In genomic region chr15:89623626-89623959, GRCm38 (mm10) we compare ENCODE assay signal across 8 mouse cellular contexts. TPM values are rescaled to one million over a fixed set of nuclear protein-coding genes. Genes with fewer than 3 reads are reported as not detected.
DNase-seq lines count a peak whose midpoint lies in the region; ATAC-seq lines count a peak whose summit lies in the region.

No protein-coding gene starts in this region.

- no peak overlapping the region for H3K4me3 ChIP-seq in forebrain, embryonic 10.5 days

- DNase-seq in gastrocnemius, adult 18-20 months (ENCODE audit: low spot score): peak; percentile 40
- DNase-seq in gastrocnemius, postnatal 25 days: no peak
- peak; percentile 5 for DNase-seq in c-Kit-negative CD71-positive TER-119-positive erythroid progenitor cells, embryonic 14.5 days (ENCODE audit: low read depth, low spot score)
- peak; percentile 74 for DNase-seq in forebrain, embryonic 10.5 days (ENCODE audit: extremely low spot score, low spot score)
- peak; percentile 48 to 84 for DNase-seq in layer of hippocampus, adult 8-10 months (ENCODE audit: low spot score in 2 of 2)
- peak; percentile 74 for DNase-seq in lung, postnatal 10 days
- peak; percentile 74 for DNase-seq in right cerebral cortex, adult 18-20 months

- no peaks in the 10 kb centered on the region for H3K9me3 ChIP-seq in forebrain, embryonic 10.5 days

- ATAC-seq in hematopoietic stem cell, adult 5-6 weeks (replicated peaks in 1 of 2; ENCODE audit: insufficient read depth in 1 of 2, low FRiP score in 2 of 2, low TSS enrichment in 1 of 2, low read depth in 1 of 2, poor library complexity in 2 of 2, severe bottlenecking in 2 of 2): peak; percentile 75 to 82

- no peaks in the 10 kb centered on the region for H3K27me3 ChIP-seq in forebrain, embryonic 10.5 days (ENCODE audit: poor library complexity, severe bottlenecking)

- no peak overlapping the region for H3K27ac ChIP-seq in forebrain, embryonic 10.5 days

- no peaks in the 10 kb centered on the region for H3K36me3 ChIP-seq in forebrain, embryonic 10.5 days (replicated peaks)

- no peaks in the 10 kb centered on the region for H3K4me1 ChIP-seq in forebrain, embryonic 10.5 days

- 23% methylated on average over 6 of the region's 6 CpGs for WGBS in forebrain, embryonic 10.5 days

RNA-seq across cellular contexts. Expression of gene Rabl2, which starts 31.9 kb away (rescaled TPM):
- 1 to 10 TPM; 2.1 to 2.4 TPM for total RNA-seq in gastrocnemius, adult 18-20 months (2021)
- 1 to 10 TPM; 1.8 to 1.9 TPM for total RNA-seq in gastrocnemius, postnatal 25 days (2021)
- 73.0 and 78.6 TPM in 2 replicates for polyA plus RNA-seq in forebrain, embryonic 10.5 days (2016; fragmentation: Nextera tagmentation; extraction: Ambion mirVana)
- 13.0 TPM in 2 replicates for total RNA-seq in hematopoietic stem cell, adult 5-6 weeks (2017)
- total RNA-seq in layer of hippocampus, adult 8-10 months (2022): 10 to 100 TPM; 27.2 to 41.2 (median 32.7) TPM

RNA-seq across cellular contexts. Expression of gene Acr, which starts 55.5 kb away (rescaled TPM):
- not detected for total RNA-seq in gastrocnemius, adult 18-20 months (2021)
- total RNA-seq in gastrocnemius, postnatal 25 days (2021): under 1 TPM; 0.27 to 0.36 TPM
- polyA plus RNA-seq in forebrain, embryonic 10.5 days (2016; fragmentation: Nextera tagmentation; extraction: Ambion mirVana): 0.27 TPM in 1 of 2 replicates, not detected in the other
- 0.75 TPM in 1 of 2 replicates, not detected in the other for total RNA-seq in hematopoietic stem cell, adult 5-6 weeks (2017)
- total RNA-seq in layer of hippocampus, adult 8-10 months (2022): 1 to 10 TPM in 3 of 4 experiments, under 1 TPM in 1; 0.95 to 2.1 (median 1.4) TPM
